Mouse (Mus musculus) adrenal gland, postnatal 10 days (tissue): ENCODE data around the gene Iqgap2. TPM values are rescaled to one million over a fixed set of nuclear protein-coding genes. Genes with fewer than 3 reads are reported as not detected.

Experiments used
- DNase-seq: peaks from one replicate; pipeline ENCODE4 v3.0.0; 2021; ENCODE audit warnings: mixed read lengths
- total RNA-seq, 2 experiments: library from RNA; stranded (reverse); gene quantifications; 2 replicates each; pipeline ENCODE4 v1.2.3; 2021

Iqgap2 gene
- total RNA-seq, 2 experiments from 2014 or later, result 63.8 to 81.7 TPM

GRCm38 (mm10) chr13:95583237-95584189 is 308.2 kb downstream of the Iqgap2 start:
- peak; percentile 35 for DNase-seq

- no peak for DNase-seq
Observed at GRCm38 (mm10) chr13:95581850-95582249, 309.9 kb downstream of the Iqgap2 start.

- DNase-seq, result no peak
Observed at GRCm38 (mm10) chr13:95578016-95578697, 313.6 kb downstream of the Iqgap2 start.

Other genes starting within 250 kb of the Iqgap2 start
- under 1 TPM; 0.24 to 0.36 TPM for gene F2rl2, start 195.1 kb downstream of the Iqgap2 start, total RNA-seq
- 10 to 100 TPM; 19.1 to 23.2 TPM for gene Gm20075, start 189.5 kb upstream of the Iqgap2 start, total RNA-seq
- gene Gm17190, start 190.1 kb upstream of the Iqgap2 start, total RNA-seq, result not detected
- gene Sv2c, start 240.7 kb upstream of the Iqgap2 start, total RNA-seq, result 10 to 100 TPM in 1 of 2 experiments, 1 to 10 TPM in 1; 5.8 to 10.1 TPM